Mouse (Mus musculus): ENCODE measurements at regions not wholly inside any gene's neighbourhood (a gene's known extent, or its start where the extent isn't known, plus 50 kb on each side); places are given as distances from the start of the nearest gene placed in this dataset.

GRCm38 (mm10) chr19:60097915-60098314 is 128.6 kb downstream of the Fam204a start:
- TF ChIP-seq POLR2A (IDR thresholded peaks at IDR 0.05; ENCODE audit: insufficient read depth, low read length) (no peak), CTCF (IDR thresholded peaks at IDR 0.05; ENCODE audit: low read depth, low read length) (no peak)
